Mouse (Mus musculus) E14TG2a.4 (cell line): ENCODE measurements around the gene Nags.

ENCODE experiments used
- CTCF ChIP-seq: conservative IDR thresholded peaks from 2 replicates; pipeline ENCODE4 v1.5.1; 2014; ENCODE audit warnings: low read length
- NANOG ChIP-seq: IDR thresholded peaks from 2 replicates; pipeline ENCODE4 v1.6.1; 2014; ENCODE audit warnings: borderline replicate concordance, low read length, mixed read lengths

DNA sequence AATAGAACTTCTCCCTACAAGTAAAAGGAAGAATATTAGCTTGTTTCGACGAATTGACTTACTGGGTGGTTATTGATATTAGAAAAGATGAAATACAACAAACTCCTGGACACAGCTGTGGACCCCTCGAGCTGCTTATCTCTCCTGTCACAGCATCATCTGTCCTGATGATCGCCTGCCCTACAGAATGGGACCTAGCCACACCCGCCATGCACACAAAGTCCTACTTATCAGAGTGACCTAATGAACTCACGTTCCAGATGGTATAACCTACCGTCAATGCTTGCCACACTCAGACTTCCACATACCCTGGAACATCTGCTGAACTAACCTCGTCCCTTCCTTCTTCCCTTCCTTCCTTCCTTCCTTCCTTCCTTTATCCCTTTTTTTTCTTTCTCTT, 29.1 kb upstream of the Nags start:
- TF ChIP-seq CTCF (no peak), NANOG (no peak)
